Mouse (Mus musculus) layer of hippocampus, adult 18-20 months (tissue): Measurements from ENCODE around the gene Wdr47. TPM values are rescaled to one million over a fixed set of nuclear protein-coding genes. Genes with fewer than 3 reads are reported as not detected.

Source experiments
- microRNA-seq, 2 experiments: library from miRNA; unstranded; fragments of <30 nt; microRNA quantifications; one replicate each; pipeline ENCODE4 v1.2.0; 2021
- total RNA-seq, 2 experiments: library from RNA; stranded (reverse); gene quantifications; 2 replicates each; pipeline ENCODE4 v1.2.3; 2021

Gene Wdr47
- total RNA-seq, 2 experiments from 2014 or later: 112 to 128 TPM

Small RNA genes lying within 50 kb of the gene (microRNA-seq; reads per million reads assigned to microRNA genes)
- 0 reads per million in 2 experiments for gene Gm22860

Other genes starting within 250 kb of the Wdr47 start
- under 1 TPM; 0.86 to 0.99 TPM for gene Mybphl, start 226.4 kb upstream of the Wdr47 start, total RNA-seq
- 10 to 100 TPM; 23.2 to 25.0 TPM for gene Psrc1, start 207.4 kb upstream of the Wdr47 start, total RNA-seq
- 100 to 1,000 TPM; 172 to 173 TPM for gene Celsr2, start 175.7 kb upstream of the Wdr47 start, total RNA-seq
- gene Sars, start 146.1 kb upstream of the Wdr47 start, total RNA-seq: 100 to 1,000 TPM; 205 to 221 TPM
- gene 1700013F07Rik, start 57.1 kb upstream of the Wdr47 start, total RNA-seq: 1 to 10 TPM; 3.1 TPM
- gene 5330417C22Rik, start 54.7 kb upstream of the Wdr47 start, total RNA-seq: 10 to 100 TPM; 25.3 to 32.2 TPM
- 10 to 100 TPM; 56.7 to 58.7 TPM for gene Tmem167b, start 28.8 kb upstream of the Wdr47 start, total RNA-seq
- gene Taf13, start 19.6 kb upstream of the Wdr47 start, total RNA-seq: 10 to 100 TPM; 20.4 to 23.0 TPM
- 10 to 100 TPM; 29.6 to 33.2 TPM for gene Clcc1, start 62.6 kb downstream of the Wdr47 start, total RNA-seq
- 10 to 100 TPM; 10.8 to 14.1 TPM for gene Gpsm2, start 131.0 kb downstream of the Wdr47 start, total RNA-seq
- not detected for gene Aknad1, start 148.4 kb downstream of the Wdr47 start, total RNA-seq
- 10 to 100 TPM; 24.7 to 28.4 TPM for gene Stxbp3, start 249.2 kb downstream of the Wdr47 start, total RNA-seq